Mouse (Mus musculus) liver, adult 2 months (tissue): ENCODE data around the gene Mat1a. TPM values are rescaled to one million over a fixed set of nuclear protein-coding genes. Genes with fewer than 3 reads are reported as not detected.

Source experiments
- DNase-seq: peaks from one replicate; pipeline ENCODE4 v3.0.0-alpha.2; 2011; ENCODE audit warnings: low read depth, low spot score; ENCODE audit errors: extremely low read depth
- H3K27ac ChIP-seq: fragments of 200-500 bp; replicated peaks from 2 replicates; pipeline ENCODE4 v1.5.1; 2012; ENCODE audit warnings: low read depth, mild to moderate bottlenecking, control low read depth, inconsistent platforms, low read length; ENCODE audit not compliant: insufficient read depth
- H3K27me3 ChIP-seq: fragments of 200-500 bp; 2 replicates; pipeline ENCODE4 v1.6.1; 2012; ENCODE audit warnings: mild to moderate bottlenecking, moderate library complexity, low read length, inconsistent platforms; ENCODE audit not compliant: control insufficient read depth, insufficient read depth
- H3K36me3 ChIP-seq: fragments of 200-500 bp; 2 replicates; pipeline ENCODE4 v1.6.1; 2012; ENCODE audit warnings: low read length, inconsistent platforms; ENCODE audit not compliant: control insufficient read depth, insufficient read depth
- H3K4me1 ChIP-seq: fragments of 200-500 bp; 2 replicates; pipeline ENCODE4 v1.6.1; 2011; ENCODE audit warnings: low read length; ENCODE audit not compliant: control insufficient read depth, insufficient read depth
- H3K4me3 ChIP-seq: fragments of 200-500 bp; 2 replicates; pipeline ENCODE4 v1.5.1; 2011; ENCODE audit warnings: low read depth, mild to moderate bottlenecking, control low read depth, low read length, moderate library complexity; ENCODE audit not compliant: insufficient read depth
- H3K79me2 ChIP-seq: fragments of 200-500 bp; 2 replicates; pipeline ENCODE4 v1.6.1; 2012; ENCODE audit warnings: inconsistent platforms, mild to moderate bottlenecking, low read length, moderate library complexity; ENCODE audit not compliant: control insufficient read depth, insufficient read depth
- H3K9ac ChIP-seq: fragments of 200-500 bp; 2 replicates; pipeline ENCODE4 v1.6.1; 2012; ENCODE audit warnings: low read depth, mild to moderate bottlenecking, control low read depth, inconsistent platforms, low read length
- CTCF ChIP-seq: fragments of 200-500 bp; IDR thresholded peaks from 2 replicates; pipeline ENCODE4 v1.5.1; 2011; ENCODE audit warnings: low read depth, low read length, control low read depth
- POLR2A ChIP-seq: fragments of 200-500 bp; IDR thresholded peaks from 2 replicates; pipeline ENCODE4 v1.6.1; 2011; ENCODE audit warnings: low read length, control low read depth; ENCODE audit not compliant: insufficient read depth; ENCODE audit errors: extremely low read depth
- WGBS: fragments of 180-500 bp; shearing (Covaris S2); methylation state at CpG from one replicate; pipeline ENCODE4 v1.1.7; 2018; 5-methylcytosine and 5-hydroxymethylcytosine counted together
- polyA plus RNA-seq: library from polyadenylated mRNA; depleted of rRNA; stranded (reverse); fragments of >200 nt; gene quantifications from 2 replicates; pipeline ENCODE4 v1.2.3, GENCODE M21; 2012; rRNA removed
- total RNA-seq: library from RNA; depleted of rRNA; stranded (reverse); fragments of >200 nt; gene quantifications from 2 replicates; pipeline ENCODE4 v1.2.3, GENCODE M21; 2014; rRNA removed

Gene Mat1a
- 2,681 and 2,768 TPM in 2 replicates for total RNA-seq
- 1,412 and 1,958 TPM in 2 replicates for polyA plus RNA-seq

- DNase-seq: peak; percentile 97
- peak within 1 kb of the TSS; percentile 97 for H3K27ac ChIP-seq
- TF ChIP-seq CTCF (no peak), POLR2A (0 out of 2 replicates have a peak, but pooled peaks have one; percentile 54)
- H3K27me3 ChIP-seq: no peaks in the 10 kb centered on the region
- H3K9ac ChIP-seq: peak within 1 kb of the TSS; percentile 97
- WGBS: 15% methylated on average over 10 of the region's 10 CpGs
- H3K4me3 ChIP-seq: peak within 1 kb of the TSS; percentile 79
- peaks cover 14% of the 10 kb centered on the region; the same call in 1 of the 2 replicates for H3K79me2 ChIP-seq
- H3K4me1 ChIP-seq: peaks cover 15% of the 10 kb centered on the region; the same call in 1 of the 2 replicates
- H3K36me3 ChIP-seq: peaks cover 40% of the 10 kb centered on the region
Observed at GRCm38 (mm10) chr14:41104853-41105444, at the start of gene Mat1a. Gene Mat1a, plus strand, starts transcription at chr14:41105035.

- Histone ChIP-seq H3K27ac (no peak overlapping the region), H3K27me3 (no peaks in the 10 kb centered on the region), H3K79me2 (no peaks in the 10 kb centered on the region), H3K9ac (no peak overlapping the region), H3K4me1 (no peaks in the 10 kb centered on the region), H3K36me3 (no peaks in the 10 kb centered on the region), H3K4me3 (no peak overlapping the region)
- DNase-seq: no peak
- 55% methylated on average over 2 of the region's 2 CpGs for WGBS
- no peak for TF ChIP-seq POLR2A
- no peak for TF ChIP-seq CTCF
Observed at GRCm38 (mm10) chr14:41065168-41065567, 39.7 kb upstream of the Mat1a start.

GRCm38 (mm10) chr14:41066416-41066815 lies 38.4 kb upstream of the Mat1a start:
- no peak for TF ChIP-seq CTCF
- TF ChIP-seq POLR2A: no peak
- Histone ChIP-seq H3K9ac (no peak overlapping the region), H3K4me1 (no peaks in the 10 kb centered on the region), H3K27ac (no peak overlapping the region), H3K4me3 (no peak overlapping the region), H3K79me2 (no peaks in the 10 kb centered on the region), H3K36me3 (no peaks in the 10 kb centered on the region), H3K27me3 (no peaks in the 10 kb centered on the region)
- WGBS: 48% methylated on average over 1 of the region's 1 CpGs
- DNase-seq: no peak

GRCm38 (mm10) chr14:41069108-41069507 lies 35.7 kb upstream of the Mat1a start, which contains the start of gene Dydc2:
Gene Dydc2, minus strand, starts transcription at chr14:41069208.
- DNase-seq: no peak
- no peak for TF ChIP-seq POLR2A
- Histone ChIP-seq H3K27me3 (peaks cover 6% of the 10 kb centered on the region; the same call in 1 of the 2 replicates), H3K79me2 (no peaks in the 10 kb centered on the region), H3K27ac (no peak within 1 kb of the TSS), H3K4me3 (no peak within 1 kb of the TSS), H3K4me1 (peaks cover 3% of the 10 kb centered on the region; the same call in 1 of the 2 replicates), H3K36me3 (no peaks in the 10 kb centered on the region), H3K9ac (no peak within 1 kb of the TSS)

- no peak for DNase-seq
- no peaks in the 10 kb centered on the region for H3K36me3 ChIP-seq
- peaks cover 3% of the 10 kb centered on the region; the same call in 1 of the 2 replicates for H3K4me1 ChIP-seq
- no peak for TF ChIP-seq CTCF
- TF ChIP-seq POLR2A: no peak
- no peaks in the 10 kb centered on the region for H3K79me2 ChIP-seq
- no peak overlapping the region for H3K4me3 ChIP-seq
- no peak overlapping the region for H3K9ac ChIP-seq
- 79% methylated on average over 3 of the region's 3 CpGs for WGBS
- H3K27ac ChIP-seq: no peak overlapping the region
- peaks cover 6% of the 10 kb centered on the region; the same call in 1 of the 2 replicates for H3K27me3 ChIP-seq
Observed at GRCm38 (mm10) chr14:41070343-41070742, 34.5 kb upstream of the Mat1a start.
